Mouse (Mus musculus): Measurements from ENCODE around the gene Krtap28-13. TPM values are rescaled to one million over a fixed set of nuclear protein-coding genes. Genes with fewer than 3 reads are reported as not detected.

Gene Krtap28-13
- not detected in 3 replicates for total RNA-seq (2017)

DNA sequence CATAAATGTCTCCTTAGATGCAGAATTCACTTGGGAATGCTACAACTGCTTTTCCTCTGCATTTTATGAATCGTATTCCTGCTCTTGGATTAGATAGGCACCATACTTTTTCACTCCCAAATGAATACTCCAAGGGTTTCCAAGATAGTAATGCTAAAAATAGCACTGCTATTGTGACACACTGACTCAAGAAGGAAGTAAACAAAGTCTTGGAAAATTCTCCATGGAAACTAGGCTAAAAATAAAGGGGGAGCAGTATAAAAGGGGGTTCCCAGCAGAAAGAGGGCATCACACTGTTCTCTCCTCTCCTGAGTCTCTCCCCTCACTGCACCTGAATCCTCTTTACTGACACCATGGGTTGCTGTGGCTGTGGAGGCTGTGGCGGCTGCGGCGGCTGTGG is at the start of gene Krtap28-13:
Gene Krtap28-13 (plus strand): TSS at position 288 of the 400 bp plus-strand sequence.
- no peak for ATAC-seq (replicated peaks; ENCODE audit: insufficient number of reproducible peaks, low FRiP score, low TSS enrichment, poor library complexity, severe bottlenecking)

DNA sequence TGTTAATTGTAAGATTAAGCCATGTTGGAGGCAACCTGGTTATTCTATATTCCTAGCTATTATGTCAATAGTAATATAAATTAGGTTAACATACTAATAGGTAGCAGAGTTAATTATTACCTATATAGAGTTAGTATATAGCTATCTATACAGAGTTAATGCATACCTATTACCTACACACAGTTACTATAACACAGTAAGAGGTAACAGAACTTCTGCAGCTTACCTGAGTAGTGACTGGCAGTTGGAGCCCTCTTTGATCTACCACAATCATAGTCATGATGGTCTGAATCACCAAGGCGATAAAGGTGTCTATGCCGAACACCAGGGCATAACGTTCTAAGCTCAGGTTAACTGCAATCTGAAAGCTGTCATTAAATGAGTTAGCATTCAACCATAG is 46.3 kb upstream of the Krtap28-13 start:
- ATAC-seq (replicated peaks; ENCODE audit: insufficient number of reproducible peaks, low FRiP score, low TSS enrichment, poor library complexity, severe bottlenecking) = no peak

DNA sequence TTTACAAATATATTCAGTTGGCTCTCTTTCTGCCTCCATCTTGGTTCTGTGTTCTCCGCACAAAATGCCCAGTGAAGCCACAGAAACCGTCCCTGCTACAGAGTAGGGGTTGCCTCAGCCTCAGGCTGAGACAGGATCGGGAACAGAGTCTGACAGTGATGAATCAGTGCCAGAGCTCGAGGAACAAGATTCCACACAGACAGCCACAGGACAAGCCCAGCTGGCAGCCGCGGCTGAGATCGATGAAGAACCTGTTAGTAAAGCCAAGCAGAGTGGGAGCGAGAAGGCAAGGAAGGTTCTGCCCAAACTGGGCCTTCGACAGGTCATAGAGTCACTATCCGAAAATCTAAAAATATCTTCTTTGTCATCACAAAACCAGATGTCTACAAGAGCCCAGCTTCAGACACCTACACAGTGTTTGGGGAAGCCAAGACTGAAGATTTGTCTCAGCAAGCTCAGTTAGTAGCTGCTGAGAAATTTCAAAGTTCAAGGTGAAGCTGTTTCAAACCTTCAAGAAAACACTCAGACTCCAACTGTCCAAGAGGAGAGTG is 45.3 kb upstream of the Krtap28-13 start:
- ATAC-seq (replicated peaks; ENCODE audit: insufficient number of reproducible peaks, low FRiP score, low TSS enrichment, poor library complexity, severe bottlenecking) = no peak

DNA sequence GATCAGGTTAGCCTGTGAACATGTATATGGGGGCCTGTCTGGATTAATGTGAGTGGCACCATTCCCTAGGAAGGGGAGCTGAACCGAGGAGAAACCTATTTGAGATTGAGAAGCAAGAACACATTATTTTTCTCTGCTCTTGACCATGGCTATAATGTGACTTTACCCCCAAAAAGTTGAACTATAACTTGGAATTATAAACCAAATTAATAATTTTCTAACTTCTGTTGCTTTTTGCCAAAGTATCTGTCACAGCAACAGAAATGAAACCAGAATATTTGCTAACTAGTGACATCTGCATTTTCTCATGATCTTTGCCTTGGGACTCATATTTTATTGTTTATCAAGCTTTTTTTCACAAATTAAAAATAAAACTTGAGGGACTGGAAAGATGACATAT is 44.2 kb upstream of the Krtap28-13 start:
- no peak for ATAC-seq (replicated peaks; ENCODE audit: insufficient number of reproducible peaks, low FRiP score, low TSS enrichment, poor library complexity, severe bottlenecking)

DNA sequence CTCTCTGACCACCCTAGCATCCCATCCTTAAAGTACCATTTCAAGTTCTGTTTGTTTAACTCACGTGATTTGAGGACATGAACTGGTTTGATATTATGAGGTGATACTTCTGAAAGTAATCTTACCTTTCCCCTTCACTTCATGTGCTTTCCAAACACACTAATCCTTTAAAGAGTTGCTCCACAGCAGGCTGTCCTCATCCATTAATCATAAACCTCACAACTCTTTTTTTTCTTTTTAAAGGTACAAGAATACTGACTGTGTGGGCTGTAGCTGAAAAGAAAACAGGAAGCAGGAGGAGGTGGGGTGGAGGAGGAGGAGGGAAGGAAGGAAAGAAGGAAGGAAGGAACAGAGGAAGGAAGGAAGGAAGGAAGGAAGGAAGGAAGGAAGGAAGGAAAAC is 28.8 kb upstream of the Krtap28-13 start:
- no peak for ATAC-seq (replicated peaks; ENCODE audit: insufficient number of reproducible peaks, low FRiP score, low TSS enrichment, poor library complexity, severe bottlenecking)

DNA sequence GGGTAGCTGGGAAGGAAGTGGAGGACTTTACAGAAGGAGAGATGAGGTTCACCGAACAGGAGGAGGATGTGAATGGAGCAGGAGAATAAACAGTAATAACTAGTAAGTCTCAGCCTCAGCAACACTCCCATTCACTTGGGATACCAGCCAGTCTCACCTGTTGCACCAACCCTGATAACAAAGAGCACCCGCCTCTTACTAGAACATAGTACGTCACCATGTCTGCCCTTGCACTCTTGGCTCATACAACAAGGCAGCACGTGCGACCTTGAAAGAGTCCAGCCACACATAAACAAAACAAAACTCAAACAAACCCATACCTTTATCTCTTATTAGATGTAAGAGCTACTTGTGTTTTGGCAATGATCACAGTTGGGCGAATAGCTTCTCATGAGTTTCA is 28.2 kb upstream of the Krtap28-13 start:
- no peak for ATAC-seq (replicated peaks; ENCODE audit: insufficient number of reproducible peaks, low FRiP score, low TSS enrichment, poor library complexity, severe bottlenecking)

DNA sequence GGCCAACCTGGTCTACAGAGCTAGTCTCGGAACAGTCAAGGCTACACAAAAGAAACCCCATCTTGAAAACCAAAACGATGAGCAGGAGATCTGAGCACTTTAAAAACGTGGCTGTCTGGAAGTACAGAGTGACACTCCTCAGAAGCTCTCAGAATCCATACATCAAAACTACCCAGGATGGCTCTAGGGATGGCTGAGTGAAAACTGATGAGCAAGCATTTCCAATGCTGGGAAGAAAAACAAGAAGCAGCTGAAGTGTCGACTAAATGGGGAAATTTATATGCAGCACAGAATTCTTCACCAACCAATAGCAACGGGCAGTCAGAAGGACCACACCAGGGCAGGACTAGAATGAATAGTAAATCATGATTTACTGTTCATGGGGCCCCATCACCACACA is 26.2 kb upstream of the Krtap28-13 start:
- ATAC-seq (replicated peaks; ENCODE audit: insufficient number of reproducible peaks, low FRiP score, low TSS enrichment, poor library complexity, severe bottlenecking) = no peak

DNA sequence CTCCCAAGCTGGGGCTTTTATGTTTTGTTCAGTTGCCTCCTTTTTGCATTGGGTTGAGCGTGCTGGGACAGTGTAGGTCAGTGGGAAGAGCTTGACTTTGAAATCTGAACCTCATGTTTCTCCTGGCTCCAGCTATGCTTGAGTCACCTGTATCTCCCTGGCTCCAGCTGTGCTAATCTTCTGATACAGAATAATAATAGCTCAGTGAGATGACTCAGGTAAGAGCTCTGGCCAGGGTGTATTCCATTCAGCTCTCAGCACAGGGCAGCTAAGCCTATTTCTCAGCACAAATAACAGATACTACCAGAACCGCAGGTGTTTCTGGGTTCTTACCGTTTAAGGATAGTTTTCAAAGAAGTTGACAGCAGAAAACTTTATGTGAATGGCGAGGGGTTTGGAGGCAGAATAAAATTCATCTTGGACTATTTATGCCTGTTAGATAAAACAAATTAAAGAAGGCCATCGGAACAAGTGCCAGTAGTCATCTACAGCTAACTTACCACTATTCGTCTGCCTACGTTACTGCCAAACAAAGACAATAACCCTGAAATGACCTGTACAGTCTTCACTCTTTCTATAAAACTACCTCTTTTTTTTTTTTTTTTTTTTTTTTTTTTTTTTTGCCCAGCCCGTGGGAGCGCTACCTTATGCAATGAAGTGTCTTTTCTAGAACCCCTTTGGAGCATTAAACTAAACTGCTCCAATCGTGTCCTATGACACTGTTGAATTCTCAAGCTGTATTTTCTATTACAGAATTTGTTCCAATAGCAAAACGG is 23.6 kb upstream of the Krtap28-13 start:
- no peak for ATAC-seq (replicated peaks; ENCODE audit: insufficient number of reproducible peaks, low FRiP score, low TSS enrichment, poor library complexity, severe bottlenecking)

DNA sequence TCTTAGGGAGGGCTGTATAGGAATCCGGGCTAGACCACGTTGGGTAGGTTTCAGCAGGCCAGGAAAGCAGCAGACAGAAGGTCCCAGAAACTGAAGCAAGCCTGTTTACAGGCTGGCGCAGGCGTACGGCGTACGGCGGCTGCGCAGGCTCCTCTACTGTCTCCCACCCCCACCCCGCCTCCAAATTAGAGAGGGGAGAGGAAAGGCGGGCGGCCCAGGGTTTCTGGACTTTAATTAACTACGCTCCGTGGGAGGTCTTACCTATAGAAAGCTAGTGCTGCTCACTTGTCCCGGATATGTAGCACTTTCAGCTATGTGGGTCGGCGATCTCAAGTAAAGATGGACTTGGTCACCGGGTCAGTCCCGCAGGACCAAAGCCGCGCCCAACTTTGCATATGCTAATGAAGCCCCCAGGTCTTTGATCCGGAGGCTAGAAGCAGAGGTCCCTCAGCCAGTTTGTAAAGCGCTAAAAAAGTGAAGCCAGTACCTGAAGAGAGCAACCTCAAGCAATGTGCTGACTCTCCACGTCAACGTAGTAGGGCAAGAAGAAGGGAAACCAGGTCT is 22.5 kb upstream of the Krtap28-13 start, which contains the start of gene Slc19a3:
Gene Slc19a3 (minus strand): TSS at position 340 of the 564 bp plus-strand sequence.
- no peak for ATAC-seq (replicated peaks; ENCODE audit: insufficient number of reproducible peaks, low FRiP score, low TSS enrichment, poor library complexity, severe bottlenecking)

DNA sequence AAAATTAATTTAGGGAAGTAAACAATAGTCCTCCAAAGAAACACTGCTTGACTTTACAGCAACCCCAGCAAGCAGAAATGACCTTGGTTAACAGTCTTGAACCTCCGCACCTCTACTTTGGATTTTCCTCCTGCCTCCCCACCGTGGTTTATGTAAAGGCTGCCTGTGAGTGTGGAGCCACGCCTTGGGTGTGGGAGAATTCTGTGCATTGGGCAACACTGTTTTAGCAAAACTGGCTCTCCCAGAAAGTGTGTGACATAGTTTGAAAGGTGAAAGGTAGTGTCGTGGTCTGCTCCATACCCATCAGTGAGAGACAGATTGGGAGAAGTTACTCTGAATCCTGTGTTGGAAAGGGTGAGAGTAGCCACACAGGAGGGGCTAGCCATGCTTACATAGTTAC is 21.6 kb upstream of the Krtap28-13 start:
- no peak for ATAC-seq (replicated peaks; ENCODE audit: insufficient number of reproducible peaks, low FRiP score, low TSS enrichment, poor library complexity, severe bottlenecking)

DNA sequence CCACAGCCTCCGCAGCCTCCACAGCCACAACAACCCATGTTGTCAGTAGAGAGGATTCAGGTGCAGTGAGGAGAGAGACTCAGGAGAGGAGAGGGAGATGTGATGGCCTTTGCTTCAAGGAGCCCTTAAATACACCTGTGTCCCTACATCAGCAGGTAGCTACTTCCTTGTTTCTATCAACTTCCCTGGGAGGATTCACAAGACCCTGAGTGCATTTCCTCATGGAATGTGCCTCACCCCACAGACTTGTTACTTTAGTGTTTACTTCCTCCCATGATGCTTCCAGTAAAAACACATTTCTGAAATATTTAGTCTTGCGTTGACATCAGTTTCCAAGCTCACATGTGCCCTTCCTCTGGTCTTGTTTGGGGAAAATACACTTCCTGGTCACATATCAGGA is 18.4 kb upstream of the Krtap28-13 start, which contains the start of gene Krtap28-10:
Gene Krtap28-10 (minus strand): TSS at position 101 of the 400 bp plus-strand sequence.
- no peak for ATAC-seq (replicated peaks; ENCODE audit: insufficient number of reproducible peaks, low FRiP score, low TSS enrichment, poor library complexity, severe bottlenecking)

DNA sequence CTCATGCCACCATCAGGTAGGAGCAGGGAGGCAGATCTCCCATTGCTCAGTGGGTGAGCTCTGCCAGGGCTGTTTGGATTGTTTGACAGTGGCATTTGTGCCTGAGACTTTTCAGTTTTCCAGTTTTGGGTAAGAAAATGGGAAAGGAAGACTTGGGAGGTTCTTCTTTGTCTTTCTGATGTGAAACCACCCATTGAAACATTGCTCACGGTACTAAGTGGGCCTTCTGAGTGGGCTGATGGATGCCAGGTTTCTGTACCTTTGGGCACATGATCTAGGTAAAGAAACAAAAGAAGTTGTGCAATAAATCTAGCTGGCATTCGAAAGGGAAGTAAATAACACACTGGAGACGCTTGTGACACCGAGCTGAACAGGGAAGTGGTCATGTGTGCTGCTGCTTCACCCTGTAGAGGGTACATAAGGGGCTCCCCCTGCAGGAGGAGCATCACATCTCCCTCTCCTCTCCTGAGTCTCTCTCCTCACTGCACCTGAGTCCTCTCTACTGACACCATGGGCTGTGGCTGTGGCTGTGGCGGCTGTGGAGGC is 15.8 kb upstream of the Krtap28-13 start, which contains the start of gene Gm47969:
Gene Gm47969 (plus strand): TSS at position 51 of the 546 bp plus-strand sequence.
- ATAC-seq (replicated peaks; ENCODE audit: insufficient number of reproducible peaks, low FRiP score, low TSS enrichment, poor library complexity, severe bottlenecking) = no peak

DNA sequence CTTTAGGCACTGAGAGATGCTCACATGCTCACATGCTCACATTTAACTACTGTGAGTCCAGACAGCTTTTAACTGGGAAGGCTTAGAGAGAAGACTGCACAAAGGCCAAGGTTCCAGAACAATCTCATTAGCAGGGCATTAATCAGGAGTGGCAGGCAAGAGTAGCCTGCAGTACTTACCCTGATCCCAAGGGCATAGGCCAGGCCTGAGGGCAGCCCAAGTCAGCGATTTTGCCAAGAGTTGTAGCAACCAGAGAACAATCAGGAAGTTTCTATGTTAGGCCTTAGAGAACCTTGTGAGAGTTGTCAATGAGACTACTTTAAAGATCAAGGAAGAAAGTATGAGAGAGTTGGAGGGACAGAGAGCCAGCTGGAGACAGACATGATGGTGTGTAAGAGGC is 2.2 kb upstream of the Krtap28-13 start:
- ATAC-seq (replicated peaks; ENCODE audit: insufficient number of reproducible peaks, low FRiP score, low TSS enrichment, poor library complexity, severe bottlenecking) = no peak

DNA sequence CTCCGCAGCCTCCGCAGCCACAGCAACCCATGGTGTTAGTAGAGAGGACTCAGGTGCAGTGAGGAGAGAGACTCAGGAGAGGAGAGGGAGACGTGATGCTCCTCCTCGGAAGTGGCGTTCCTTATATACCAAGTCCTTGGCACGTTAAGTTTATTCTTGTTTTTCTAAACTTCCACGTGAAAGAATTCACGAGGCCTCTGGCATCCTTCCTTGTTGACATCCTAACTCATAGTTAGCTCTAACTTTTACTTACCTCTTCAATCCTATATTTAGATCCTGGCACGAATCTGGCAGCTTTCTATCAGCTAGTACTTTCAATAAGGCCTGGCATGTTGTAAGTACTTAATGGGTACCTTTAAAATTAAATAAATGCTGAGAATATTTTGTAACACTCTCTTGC is 1.5 kb upstream of the Krtap28-13 start, which contains the start of gene A030005K14Rik:
Gene A030005K14Rik (minus strand): TSS at position 101 of the 400 bp plus-strand sequence.
- ATAC-seq (replicated peaks; ENCODE audit: insufficient number of reproducible peaks, low FRiP score, low TSS enrichment, poor library complexity, severe bottlenecking) = no peak

DNA sequence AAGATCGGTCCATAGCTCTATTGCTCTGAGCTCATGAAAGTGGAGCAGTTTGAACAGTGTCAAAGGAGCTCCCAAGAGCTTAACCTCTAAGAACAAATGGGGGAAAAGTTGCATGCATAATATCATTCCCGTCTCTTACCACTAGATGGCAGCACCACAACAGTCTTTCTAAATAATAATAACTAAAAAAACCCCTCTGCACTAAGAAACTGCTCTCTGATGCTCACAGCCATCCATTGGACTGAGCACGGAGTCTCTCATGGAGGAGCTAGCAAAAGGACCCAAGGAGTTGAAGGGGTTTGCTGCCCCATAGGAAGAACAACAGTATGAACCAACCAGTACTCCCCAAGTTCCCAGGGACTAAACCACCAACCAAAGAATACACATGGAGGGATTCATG is 4.1 kb downstream of the Krtap28-13 start:
- no peak for ATAC-seq (replicated peaks; ENCODE audit: insufficient number of reproducible peaks, low FRiP score, low TSS enrichment, poor library complexity, severe bottlenecking)

DNA sequence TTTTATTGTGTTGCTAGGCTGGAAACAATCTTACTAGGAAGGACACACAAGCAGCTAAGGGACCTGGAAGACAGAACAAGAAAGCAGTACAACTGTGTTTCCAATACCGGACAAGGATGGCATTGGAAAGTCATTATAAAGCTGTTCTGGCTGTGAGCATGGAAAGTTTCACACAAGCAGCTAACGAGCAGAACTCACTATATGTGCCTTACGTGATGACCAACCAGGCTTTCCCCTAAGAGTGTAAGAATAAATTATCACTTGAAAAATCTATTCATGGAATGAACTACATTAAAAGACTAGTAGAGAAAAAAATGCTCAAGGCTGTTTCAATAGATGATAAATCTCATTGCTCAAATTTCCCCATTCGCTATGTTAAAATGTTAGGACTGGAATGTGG is 5.8 kb downstream of the Krtap28-13 start:
- ATAC-seq (replicated peaks; ENCODE audit: insufficient number of reproducible peaks, low FRiP score, low TSS enrichment, poor library complexity, severe bottlenecking) = no peak

DNA sequence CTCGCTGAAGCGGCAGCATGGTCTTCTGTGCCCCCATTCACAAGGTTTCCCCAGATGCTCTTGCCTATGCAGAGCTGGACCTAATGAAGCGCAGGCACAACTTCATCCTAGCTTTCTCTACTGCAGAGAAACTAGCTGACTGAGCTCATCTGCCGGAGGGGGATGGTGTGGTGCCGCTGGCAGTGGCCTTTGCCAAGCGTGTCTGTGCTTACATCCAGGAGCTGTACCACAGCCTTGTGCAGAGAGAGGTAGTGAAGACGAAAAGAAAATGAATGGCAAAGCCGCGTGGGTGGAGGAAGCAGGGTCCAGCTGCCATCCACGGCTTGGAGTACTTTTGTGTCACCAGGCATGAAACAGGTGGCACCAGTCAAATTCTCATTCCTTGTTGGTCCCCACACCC is 6.5 kb downstream of the Krtap28-13 start:
- no peak for ATAC-seq (replicated peaks; ENCODE audit: insufficient number of reproducible peaks, low FRiP score, low TSS enrichment, poor library complexity, severe bottlenecking)

DNA sequence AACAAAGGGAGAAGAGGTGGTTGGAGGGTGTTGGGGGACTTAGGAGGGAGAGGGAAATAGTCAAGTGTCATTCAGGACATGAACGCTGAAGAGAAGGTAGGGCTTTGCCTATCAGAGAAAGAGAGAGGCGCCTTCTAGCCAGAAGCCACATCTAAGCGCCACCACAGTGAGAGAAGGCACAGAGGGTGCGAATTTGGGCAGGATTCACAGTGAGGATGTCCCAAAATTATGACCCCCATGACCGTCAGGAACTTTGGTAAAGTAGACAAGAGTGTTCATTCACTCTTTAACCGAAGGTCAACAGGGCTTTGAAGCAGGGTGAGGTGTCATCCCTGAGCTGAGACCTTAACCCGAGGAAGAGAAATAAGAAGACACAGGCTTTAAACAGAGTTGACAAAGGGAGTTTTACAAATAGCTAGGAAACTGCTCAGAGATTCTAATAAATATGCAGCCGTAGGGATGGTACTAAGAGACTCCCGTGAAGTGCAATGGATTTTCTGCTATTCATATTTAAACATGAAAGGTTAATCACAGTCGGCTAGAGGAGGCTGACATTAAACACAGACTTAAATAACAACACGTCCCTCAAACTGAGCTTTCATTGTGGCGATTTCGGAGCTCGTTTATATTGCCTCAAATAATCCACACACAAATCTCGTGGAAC is 14.9 kb downstream of the Krtap28-13 start:
- ATAC-seq (replicated peaks; ENCODE audit: insufficient number of reproducible peaks, low FRiP score, low TSS enrichment, poor library complexity, severe bottlenecking) = no peak

All from monocyte, adult 5-6 weeks (primary cell).